Mouse (Mus musculus) E14TG2a.4 (cell line): ENCODE measurements around the gene Nisch.
A peak's percentile ranks its signal among the peaks of the same experiment; 100 is the strongest.

Experiments used
- H3K27me3 ChIP-seq: 2 replicates; pipeline ENCODE4 v1.6.1; 2014; ENCODE audit warnings: low read length, control low read depth; ENCODE audit not compliant: insufficient read depth
- H3K36me3 ChIP-seq: 2 replicates; pipeline ENCODE4 v1.6.1; 2014; ENCODE audit warnings: low read length, control low read depth; ENCODE audit not compliant: insufficient read depth
- H3K4me1 ChIP-seq: replicated peaks from 2 replicates; pipeline ENCODE4 v1.6.1; 2014; ENCODE audit warnings: low read depth, low read length, control low read depth
- H3K4me3 ChIP-seq: replicated peaks from 2 replicates; pipeline ENCODE4 v1.5.1; 2014; ENCODE audit warnings: mild to moderate bottlenecking, low read length
- H3K9me3 ChIP-seq: 2 replicates; pipeline ENCODE4 v1.6.1; 2014; ENCODE audit warnings: low read length, control low read depth
- CTCF ChIP-seq: conservative IDR thresholded peaks from 2 replicates; pipeline ENCODE4 v1.5.1; 2014; ENCODE audit warnings: low read length
- NANOG ChIP-seq: IDR thresholded peaks from 2 replicates; pipeline ENCODE4 v1.6.1; 2014; ENCODE audit warnings: borderline replicate concordance, low read length, mixed read lengths
- POU5F1 ChIP-seq: IDR thresholded peaks from 2 replicates; pipeline ENCODE4 v1.6.1; 2014; ENCODE audit warnings: low read length, borderline replicate concordance

The Nisch gene

DNA sequence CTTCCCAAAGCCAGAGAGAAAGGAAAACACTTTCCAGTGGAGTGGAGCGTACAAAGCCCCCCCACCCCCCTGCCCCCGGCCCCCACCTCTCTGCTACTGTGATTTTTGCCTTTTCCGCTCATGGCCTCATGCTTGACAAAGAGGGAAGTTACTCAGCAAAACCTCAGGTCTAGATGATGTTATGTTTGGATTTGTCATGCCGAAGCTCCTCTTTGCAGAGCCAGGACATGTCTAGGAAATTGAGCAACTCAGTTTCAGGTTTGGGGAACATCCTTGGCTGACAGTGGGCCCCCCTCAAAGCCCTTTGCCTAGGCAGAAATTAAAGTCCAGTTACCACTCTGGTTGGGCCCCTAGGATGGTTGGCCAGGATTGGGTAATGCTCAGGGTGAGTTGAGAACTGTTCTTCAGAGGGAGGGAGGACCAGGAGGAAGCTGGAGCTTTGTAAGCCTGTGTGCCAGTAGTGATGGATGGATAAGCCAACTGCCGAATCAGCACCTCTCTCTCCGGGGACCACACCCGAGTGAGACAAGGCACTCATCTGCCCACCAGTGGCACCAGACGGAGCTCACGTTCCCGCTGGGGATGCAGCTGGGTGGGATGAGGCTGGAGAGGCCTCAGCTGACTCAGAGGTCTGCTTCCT is 50.6 kb downstream of the Nisch start:
- H3K4me1 ChIP-seq = peaks cover 44% of the 10 kb centered on the region
- H3K9me3 ChIP-seq = no peaks in the 10 kb centered on the region
- H3K36me3 ChIP-seq = peaks cover 12% of the 10 kb centered on the region
- H3K27me3 ChIP-seq = peaks cover 17% of the 10 kb centered on the region
- TF ChIP-seq CTCF (no peak), NANOG (no peak), POU5F1 (no peak)
- no peak overlapping the region for H3K4me3 ChIP-seq

DNA sequence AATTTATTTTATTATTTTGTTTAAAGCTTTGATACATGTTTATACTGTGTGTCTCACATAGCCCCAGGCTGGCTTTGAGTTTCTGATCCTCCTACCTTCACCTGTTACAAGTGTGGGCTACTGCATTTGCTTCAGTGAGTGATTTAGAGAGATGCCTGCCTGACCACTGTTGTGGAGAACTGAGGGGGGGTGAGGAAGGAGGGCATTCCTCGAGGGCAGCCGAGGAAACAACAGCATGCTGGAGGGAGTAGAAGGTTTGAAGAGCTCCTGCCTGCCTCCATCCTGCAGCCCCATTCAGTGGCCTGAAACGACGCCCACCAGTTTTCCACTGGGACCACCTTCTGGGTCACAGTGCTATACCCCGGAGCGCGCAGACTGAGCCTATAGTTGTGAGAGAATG is 51.3 kb downstream of the Nisch start:
- Histone ChIP-seq H3K4me3 (no peak overlapping the region), H3K4me1 (peaks cover 38% of the 10 kb centered on the region), H3K27me3 (peaks cover 18% of the 10 kb centered on the region), H3K36me3 (peaks cover 6% of the 10 kb centered on the region), H3K9me3 (no peaks in the 10 kb centered on the region)
- TF ChIP-seq POU5F1 = no peak
- no peak for TF ChIP-seq CTCF
- TF ChIP-seq NANOG = no peak

DNA sequence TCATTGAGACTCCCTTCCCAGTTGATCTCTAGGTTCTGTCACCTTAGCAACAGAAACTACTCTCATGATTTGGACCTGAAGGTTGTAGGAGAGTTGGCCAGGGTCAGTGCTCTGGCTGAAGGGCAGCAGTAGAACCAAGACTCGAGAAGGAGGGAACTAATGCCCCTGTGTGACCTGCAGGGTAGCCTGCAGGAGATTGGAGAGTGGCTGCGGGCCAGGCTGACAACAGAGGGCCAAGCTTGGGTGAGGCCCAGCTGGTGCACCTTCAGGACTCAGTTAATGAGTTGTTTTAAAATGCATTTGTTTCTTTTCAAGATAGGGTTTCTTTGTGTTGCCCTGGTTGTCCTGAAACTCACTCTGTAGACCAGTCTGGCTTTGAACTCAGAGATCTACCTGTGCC is 51.7 kb downstream of the Nisch start:
- peaks cover 22% of the 10 kb centered on the region for H3K27me3 ChIP-seq
- H3K4me3 ChIP-seq = no peak overlapping the region
- TF ChIP-seq POU5F1 = no peak
- TF ChIP-seq CTCF = no peak
- no peak for TF ChIP-seq NANOG
- H3K9me3 ChIP-seq = no peaks in the 10 kb centered on the region
- H3K4me1 ChIP-seq = peaks cover 38% of the 10 kb centered on the region
- H3K36me3 ChIP-seq = peaks cover 1% of the 10 kb centered on the region; the same call in 1 of the 2 replicates

DNA sequence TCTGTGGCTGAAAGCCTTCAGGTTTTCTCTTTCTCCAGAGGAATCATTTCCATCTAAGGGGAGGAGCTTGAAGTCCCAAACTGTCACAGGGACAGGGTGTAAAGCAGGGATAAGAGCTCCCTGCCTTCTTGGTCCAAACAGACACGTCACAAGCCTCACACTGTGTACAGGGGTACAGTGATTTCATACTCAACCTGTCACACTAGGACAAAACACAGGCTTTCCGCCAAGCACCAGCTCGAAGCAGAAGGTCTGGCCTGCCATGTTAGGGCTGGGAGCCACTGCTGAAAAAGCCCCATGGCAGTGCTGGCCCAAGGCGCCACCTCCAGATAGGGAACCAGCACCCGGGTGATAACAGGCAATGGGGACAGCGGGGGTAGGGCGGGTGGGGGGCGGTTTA is 52.7 kb downstream of the Nisch start:
- no peak for TF ChIP-seq NANOG
- Histone ChIP-seq H3K27me3 (peaks cover 22% of the 10 kb centered on the region), H3K4me3 (peak overlapping the region; percentile 14; the same call in 1 of the 2 replicates)

DNA sequence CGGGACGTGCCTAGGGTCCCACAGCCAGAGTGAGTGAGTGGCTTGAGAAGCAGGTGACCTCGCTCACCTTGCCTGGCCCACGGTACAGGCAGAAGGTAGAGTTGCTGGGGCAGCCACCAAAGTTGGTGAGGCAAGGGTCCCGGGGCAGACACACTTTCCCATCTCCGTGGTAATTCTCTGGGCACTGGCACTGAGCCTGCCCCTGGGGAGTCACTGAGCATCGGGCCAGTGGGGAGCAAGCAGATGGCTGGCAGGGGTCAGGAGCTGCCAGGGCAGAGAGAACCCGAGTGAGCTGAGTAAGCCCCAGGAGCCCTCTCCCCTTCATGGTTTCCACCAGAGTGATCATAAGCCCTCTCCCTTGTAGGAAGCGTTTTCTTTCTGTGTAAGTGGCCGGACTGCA is 55.1 kb downstream of the Nisch start:
- H3K4me3 ChIP-seq = no peak overlapping the region
- peaks cover 25% of the 10 kb centered on the region for H3K4me1 ChIP-seq
- H3K36me3 ChIP-seq = no peaks in the 10 kb centered on the region
- no peaks in the 10 kb centered on the region for H3K9me3 ChIP-seq
- no peak for TF ChIP-seq CTCF
- no peak for TF ChIP-seq POU5F1
- no peak for TF ChIP-seq NANOG
- H3K27me3 ChIP-seq = peaks cover 20% of the 10 kb centered on the region

More for the DNA sequence above, 52.7 kb downstream of the Nisch start:
- Histone ChIP-seq H3K36me3 (no peaks in the 10 kb centered on the region), H3K4me1 (peaks cover 34% of the 10 kb centered on the region), H3K9me3 (no peaks in the 10 kb centered on the region)

DNA sequence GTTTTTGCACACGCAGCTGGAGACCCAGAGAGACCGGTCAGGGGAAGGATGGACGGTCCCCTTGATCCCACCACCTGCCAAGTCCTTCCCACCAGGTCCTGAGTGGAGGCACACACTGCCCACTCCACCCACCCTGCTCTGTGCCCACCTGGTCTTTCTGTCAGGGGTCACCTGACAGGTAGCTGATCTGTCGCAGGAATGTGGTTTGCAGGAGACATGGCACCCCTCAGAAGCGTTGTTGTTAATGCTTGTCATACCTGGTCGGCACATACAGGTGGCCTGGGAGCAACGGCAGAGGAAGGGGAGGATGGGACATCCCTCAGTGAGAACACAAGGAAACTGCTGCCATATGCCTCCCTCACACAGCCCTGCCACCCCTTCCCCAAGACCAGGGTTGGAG is 55.6 kb downstream of the Nisch start:
- Histone ChIP-seq H3K4me1 (peaks cover 25% of the 10 kb centered on the region), H3K27me3 (peaks cover 20% of the 10 kb centered on the region), H3K36me3 (no peaks in the 10 kb centered on the region), H3K9me3 (no peaks in the 10 kb centered on the region), H3K4me3 (no peak overlapping the region)
- TF ChIP-seq POU5F1 = no peak
- TF ChIP-seq NANOG = no peak
- TF ChIP-seq CTCF = no peak

DNA sequence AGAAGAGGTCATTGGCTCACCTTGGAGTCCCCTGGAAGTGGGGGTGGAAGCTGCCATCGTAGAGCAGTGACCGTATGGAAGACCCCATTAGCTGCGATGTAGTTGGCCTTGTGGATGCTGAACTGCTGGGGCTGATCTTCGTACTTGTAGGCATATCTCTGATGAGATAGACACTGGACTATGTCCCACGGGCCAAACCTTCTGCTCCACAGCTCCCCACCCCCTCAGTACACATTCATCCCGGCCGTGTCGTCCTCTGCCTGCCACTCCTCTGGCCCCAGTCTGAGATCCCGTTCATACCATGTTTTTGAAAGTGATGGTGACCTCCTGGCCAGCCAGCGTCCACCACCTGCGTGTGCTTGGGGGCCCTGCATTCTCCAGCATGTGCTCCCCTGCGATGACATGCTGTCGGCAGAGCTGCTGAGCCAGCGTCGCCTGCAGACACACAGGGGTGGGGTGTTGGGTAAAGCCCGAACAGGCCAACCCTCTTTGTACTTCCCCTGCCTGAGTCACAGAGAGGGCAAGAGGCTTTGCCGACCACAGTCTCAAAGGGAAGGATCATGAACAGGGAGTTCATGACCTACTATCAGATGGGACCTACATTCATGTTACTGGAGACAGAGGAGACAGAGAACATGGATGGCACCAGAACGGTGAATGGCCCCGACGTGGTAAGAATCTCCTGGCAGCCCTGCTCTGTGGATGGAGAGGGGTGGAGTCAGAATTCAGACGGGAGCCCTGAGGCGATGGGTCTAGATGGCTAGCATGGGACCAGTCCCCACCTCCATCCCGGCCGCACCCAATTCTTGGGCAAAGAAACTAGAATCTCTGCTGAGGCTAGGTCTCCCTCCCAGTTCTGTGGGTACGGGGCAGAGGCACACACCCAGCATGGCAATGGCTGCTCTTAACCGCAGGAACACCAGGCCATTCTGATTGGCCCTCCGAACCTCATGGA is 56.3 kb downstream of the Nisch start:
- TF ChIP-seq POU5F1 (no peak), CTCF (no peak), NANOG (no peak)

DNA sequence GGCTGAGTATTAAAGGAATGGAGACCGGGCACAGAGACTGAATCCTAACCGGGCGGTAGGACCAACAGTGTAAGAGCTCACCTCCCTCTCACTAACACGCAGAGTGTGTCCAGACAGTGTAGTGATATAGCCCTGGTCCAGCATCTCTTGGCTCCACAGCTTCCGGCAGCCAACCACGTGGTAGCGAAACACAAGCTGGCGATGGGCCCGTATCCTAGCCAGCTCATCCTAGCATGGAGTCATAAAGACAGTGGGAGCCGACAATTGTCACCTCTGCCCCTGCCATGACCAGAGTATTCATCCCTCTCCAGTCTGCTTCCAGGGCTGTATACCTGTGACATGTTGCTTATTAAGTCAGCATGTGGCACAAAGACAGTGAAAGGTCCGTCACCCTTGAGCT is 71.1 kb downstream of the Nisch start:
- TF ChIP-seq POU5F1 (no peak), NANOG (no peak), CTCF (no peak)
- Histone ChIP-seq H3K9me3 (0 out of 2 replicates have a peak, but pooled peaks cover 4% of the 10 kb centered on the region), H3K36me3 (peaks cover 3% of the 10 kb centered on the region), H3K4me1 (peaks cover 3% of the 10 kb centered on the region; the same call in 1 of the 2 replicates), H3K4me3 (no peak overlapping the region), H3K27me3 (peaks cover 54% of the 10 kb centered on the region)

More for the DNA sequence above, 56.3 kb downstream of the Nisch start:
- Histone ChIP-seq H3K27me3 (peaks cover 20% of the 10 kb centered on the region), H3K4me1 (peaks cover 29% of the 10 kb centered on the region), H3K36me3 (no peaks in the 10 kb centered on the region), H3K4me3 (no peak overlapping the region), H3K9me3 (no peaks in the 10 kb centered on the region)
